Mouse (Mus musculus) E14TG2a.4 (cell line): ENCODE measurements around the gene Lst1.

Experiments
- CTCF ChIP-seq: conservative IDR thresholded peaks from 2 replicates; pipeline ENCODE4 v1.5.1; 2014; ENCODE audit warnings: low read length
- NANOG ChIP-seq: IDR thresholded peaks from 2 replicates; pipeline ENCODE4 v1.6.1; 2014; ENCODE audit warnings: borderline replicate concordance, low read length, mixed read lengths

DNA sequence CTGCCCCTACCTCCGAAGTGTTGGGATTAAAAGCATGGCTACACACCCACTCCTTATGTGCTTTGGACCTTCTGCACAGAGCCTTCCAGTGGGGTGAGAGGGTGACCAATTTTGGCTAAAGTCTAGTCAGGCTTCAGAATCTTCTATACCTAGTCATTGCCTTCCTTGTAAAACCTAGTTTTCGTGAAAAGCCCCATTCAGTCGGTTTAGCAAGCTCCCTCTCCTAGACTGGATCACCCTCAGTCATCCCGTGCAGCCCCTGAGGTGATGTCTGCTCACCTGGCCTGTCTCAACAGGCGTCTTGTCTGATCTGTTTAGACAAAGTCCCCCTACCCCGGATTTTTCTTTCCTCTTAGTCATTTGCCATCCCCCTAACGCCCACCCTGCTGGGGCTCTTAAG lies 9.8 kb upstream of the Lst1 start:
- TF ChIP-seq CTCF (no peak), NANOG (no peak)
